Mouse (Mus musculus): ENCODE measurements at regions not wholly inside any gene's neighbourhood (a gene's known extent, or its start where the extent isn't known, plus 50 kb on each side); places are given as distances from the start of the nearest gene placed in this dataset.

GRCm38 (mm10) chr2:178785843-178786242 is 355.5 kb downstream of the Cdh26 start:
- no peak overlapping the region for H3K27ac ChIP-seq
- no peak for ATAC-seq (ENCODE audit: low FRiP score, low read depth)
- H3K9me3 ChIP-seq, result no peaks in the 10 kb centered on the region
- H3K9ac ChIP-seq, result no peak overlapping the region
- H3K4me3 ChIP-seq, result no peak overlapping the region
- no peaks in the 10 kb centered on the region for H3K36me3 ChIP-seq
- H3K27me3 ChIP-seq, result no peaks in the 10 kb centered on the region
- no peak overlapping the region for H3K4me2 ChIP-seq (replicated peaks)
- 0 out of 2 replicates have a peak, but pooled peaks cover 8% of the 10 kb centered on the region for H3K4me1 ChIP-seq
- WGBS, result 40% methylated on average over 6 of the region's 6 CpGs

DNA sequence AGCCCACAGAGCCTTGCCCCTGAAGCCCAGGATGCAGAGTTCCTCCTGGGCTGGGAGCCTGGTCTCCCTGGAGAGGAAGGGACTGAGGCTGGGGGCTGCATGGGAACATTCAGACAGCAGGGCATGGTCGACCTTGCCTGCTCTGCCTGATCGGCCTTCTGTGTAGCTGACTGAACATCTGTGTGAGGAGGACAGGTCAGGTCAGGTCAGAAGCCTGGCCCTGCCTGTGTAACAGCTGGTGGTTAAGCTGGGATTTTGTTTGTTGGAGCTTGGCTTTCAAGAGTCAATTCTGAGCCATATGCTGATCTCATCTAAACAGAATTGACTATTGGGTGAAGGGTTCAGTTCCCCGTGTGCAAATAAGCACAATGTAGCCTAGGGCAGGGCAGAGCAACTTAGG is 365.5 kb downstream of the Cdh26 start:
- no peak for ATAC-seq (ENCODE audit: low FRiP score, low read depth)
- no peaks in the 10 kb centered on the region for H3K4me1 ChIP-seq
- H3K27me3 ChIP-seq, result no peaks in the 10 kb centered on the region
- whole genome bisulfite sequencing, result 34% methylated on average over 3 of the region's 3 CpGs
- H3K27ac ChIP-seq, result no peak overlapping the region
- no peak overlapping the region for H3K4me2 ChIP-seq (replicated peaks)
- no peak overlapping the region for H3K4me3 ChIP-seq
- no peak overlapping the region for H3K9ac ChIP-seq
- peaks cover 5% of the 10 kb centered on the region; the same call in 1 of the 2 replicates for H3K9me3 ChIP-seq
- no peaks in the 10 kb centered on the region for H3K36me3 ChIP-seq

DNA sequence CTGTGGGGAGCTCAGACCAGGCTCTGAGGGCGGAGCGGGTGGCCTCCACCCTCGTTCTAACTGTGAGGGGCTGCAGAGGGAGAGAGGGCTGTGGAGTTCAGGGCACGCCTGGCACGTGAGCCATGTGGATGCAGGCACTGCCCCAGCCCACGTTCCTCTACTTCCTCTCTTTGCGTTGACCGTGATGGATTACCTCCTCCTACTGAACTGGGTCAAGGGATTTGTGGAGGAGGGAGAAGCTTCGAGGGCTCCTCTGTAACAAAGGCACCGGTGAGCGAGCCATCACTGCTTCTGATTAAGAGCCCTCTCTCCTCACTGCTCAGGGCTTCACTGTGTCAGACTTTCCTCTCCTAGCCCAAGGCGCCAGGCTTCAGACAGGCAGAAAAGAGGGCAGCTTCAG is 371.1 kb downstream of the Cdh26 start:
- no peak overlapping the region for H3K9ac ChIP-seq

DNA sequence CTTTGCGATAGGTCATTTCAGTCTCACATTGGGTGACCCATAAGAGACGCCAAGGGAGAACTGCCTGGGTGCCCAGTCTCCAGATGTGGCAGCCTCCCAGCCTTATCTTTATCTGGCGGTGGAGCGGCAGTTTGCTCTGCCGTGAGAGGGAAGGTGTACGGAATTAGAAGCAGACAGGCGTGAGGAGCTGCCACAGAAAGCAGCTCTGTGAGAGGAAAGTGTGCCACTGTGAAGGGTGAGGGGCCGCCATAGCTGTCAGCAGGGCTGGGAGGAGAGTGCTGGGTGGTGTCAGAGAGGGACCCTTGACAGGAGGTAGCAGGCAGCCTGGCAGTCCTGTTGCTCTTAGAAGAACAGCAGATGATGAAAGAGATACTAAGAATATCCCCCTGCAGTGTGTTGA is 375.0 kb downstream of the Cdh26 start:
- WGBS, result 51% methylated on average over 8 of the region's 8 CpGs
- Histone ChIP-seq H3K4me2 (replicated peaks) (no peak overlapping the region), H3K9ac (no peak overlapping the region), H3K27ac (no peak overlapping the region), H3K27me3 (no peaks in the 10 kb centered on the region), H3K36me3 (no peaks in the 10 kb centered on the region), H3K9me3 (no peaks in the 10 kb centered on the region), H3K4me3 (no peak overlapping the region), H3K4me1 (peaks cover 5% of the 10 kb centered on the region; the same call in 1 of the 2 replicates)
- no peak for ATAC-seq (ENCODE audit: low FRiP score, low read depth)

More for the DNA sequence above, 371.1 kb downstream of the Cdh26 start:
- Histone ChIP-seq H3K27me3 (no peaks in the 10 kb centered on the region), H3K4me1 (peaks cover 5% of the 10 kb centered on the region; the same call in 1 of the 2 replicates), H3K27ac (no peak overlapping the region), H3K4me3 (no peak overlapping the region), H3K4me2 (replicated peaks) (no peak overlapping the region), H3K36me3 (no peaks in the 10 kb centered on the region), H3K9me3 (peaks cover 5% of the 10 kb centered on the region; the same call in 1 of the 2 replicates)
- ATAC-seq (ENCODE audit: low FRiP score, low read depth), result no peak
- 46% methylated on average over 12 of the region's 12 CpGs for WGBS

DNA sequence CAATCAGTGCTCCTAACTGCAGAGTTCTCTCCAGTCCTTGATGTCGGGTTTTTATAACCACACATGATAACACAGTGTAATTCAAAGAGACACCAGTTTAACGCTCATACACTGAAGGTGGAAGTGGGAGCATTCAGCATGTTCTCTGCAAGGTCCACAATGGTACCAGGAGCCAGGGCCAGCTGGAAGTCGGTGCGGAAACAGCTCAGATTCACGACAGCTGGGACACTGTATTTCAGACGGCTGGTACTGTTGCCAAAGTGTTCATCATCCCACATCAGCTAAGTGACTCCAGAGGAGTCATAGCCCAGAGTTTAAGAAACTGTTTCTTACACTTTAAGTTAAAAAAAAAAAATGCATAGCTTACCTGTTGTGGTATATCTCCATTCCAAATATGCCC is 391.2 kb downstream of the Cdh26 start:
- Histone ChIP-seq H3K4me1 (no peaks in the 10 kb centered on the region), H3K9me3 (no peaks in the 10 kb centered on the region), H3K4me3 (no peak overlapping the region), H3K9ac (no peak overlapping the region), H3K27ac (no peak overlapping the region), H3K27me3 (no peaks in the 10 kb centered on the region), H3K36me3 (no peaks in the 10 kb centered on the region), H3K4me2 (replicated peaks) (no peak overlapping the region)
- ATAC-seq (ENCODE audit: low FRiP score, low read depth), result no peak
- 70% methylated on average over 6 of the region's 6 CpGs for WGBS

- H3K4me1 ChIP-seq, result 0 out of 2 replicates have a peak, but pooled peaks cover 5% of the 10 kb centered on the region
- H3K27me3 ChIP-seq, result no peaks in the 10 kb centered on the region; the same call in 1 of the 2 replicates
- no peaks in the 10 kb centered on the region for H3K36me3 ChIP-seq
- no peak overlapping the region for H3K9ac ChIP-seq
- no peak overlapping the region for H3K4me2 ChIP-seq (replicated peaks)
- no peak overlapping the region for H3K27ac ChIP-seq
- H3K9me3 ChIP-seq, result no peaks in the 10 kb centered on the region
- H3K4me3 ChIP-seq, result no peak overlapping the region
- no peak for ATAC-seq (ENCODE audit: low FRiP score, low read depth)
- WGBS, result 85% methylated on average over 3 of the region's 3 CpGs
Observed at GRCm38 (mm10) chr2:178830313-178830712, 400.0 kb downstream of the Cdh26 start.

DNA sequence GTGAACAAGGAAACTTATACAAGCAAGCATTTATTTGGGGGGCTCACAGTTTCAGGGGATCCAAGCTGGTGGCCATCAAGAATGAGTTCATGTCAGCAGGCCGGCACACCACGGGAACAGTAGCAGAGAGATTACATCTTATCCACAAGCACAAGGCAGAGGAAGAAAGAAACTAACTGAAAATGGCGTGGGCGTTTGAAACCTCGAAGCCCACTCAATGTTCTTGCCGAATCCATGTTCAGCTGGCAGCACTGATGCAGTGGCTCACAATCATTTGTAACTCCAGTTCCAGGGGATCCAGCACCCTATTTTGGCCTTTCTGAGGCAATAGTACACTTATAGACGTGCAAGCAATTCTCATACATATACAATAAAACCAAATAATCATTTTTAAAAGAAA is 404.7 kb downstream of the Cdh26 start:
- H3K27me3 ChIP-seq, result no peaks in the 10 kb centered on the region; the same call in 1 of the 2 replicates
- no peak overlapping the region for H3K4me3 ChIP-seq
- H3K9me3 ChIP-seq, result no peaks in the 10 kb centered on the region
- H3K9ac ChIP-seq, result no peak overlapping the region
- H3K36me3 ChIP-seq, result no peaks in the 10 kb centered on the region
- no peak overlapping the region for H3K27ac ChIP-seq
- WGBS, result 84% methylated on average over 7 of the region's 7 CpGs
- peaks cover 18% of the 10 kb centered on the region for H3K4me1 ChIP-seq
- no peak for ATAC-seq (ENCODE audit: low FRiP score, low read depth)
- no peak overlapping the region for H3K4me2 ChIP-seq (replicated peaks)

DNA sequence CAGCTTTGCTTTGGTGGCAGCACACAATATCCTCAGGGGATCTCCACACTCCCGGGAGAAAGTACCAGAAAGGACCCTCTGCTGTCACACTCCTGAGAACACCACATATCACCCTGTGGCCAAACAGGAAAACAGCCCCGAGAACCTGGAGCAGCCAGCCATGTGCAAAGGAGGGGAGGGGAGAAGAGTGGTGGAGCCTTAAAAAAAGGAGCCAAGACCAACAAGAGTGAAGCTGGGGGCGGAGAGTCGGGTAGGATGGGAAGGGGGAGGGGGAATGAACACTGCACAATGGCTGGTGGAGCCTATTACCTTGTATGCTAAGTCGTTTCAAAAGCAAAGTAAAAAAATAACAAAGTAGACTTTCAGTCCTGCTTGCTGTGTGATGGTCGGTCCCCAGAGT is 408.2 kb downstream of the Cdh26 start:
- Histone ChIP-seq H3K4me3 (no peak overlapping the region), H3K4me1 (peaks cover 35% of the 10 kb centered on the region), H3K36me3 (no peaks in the 10 kb centered on the region), H3K4me2 (replicated peaks) (peak overlapping the region; percentile 34), H3K27ac (no peak overlapping the region; the same call in 1 of the 2 replicates), H3K9ac (no peak overlapping the region), H3K9me3 (no peaks in the 10 kb centered on the region), H3K27me3 (no peaks in the 10 kb centered on the region; the same call in 1 of the 2 replicates)
- ATAC-seq (ENCODE audit: low FRiP score, low read depth), result peak; percentile 55; the same call in 1 of the 2 replicates
- whole genome bisulfite sequencing, result 22% methylated on average over 6 of the region's 6 CpGs

DNA sequence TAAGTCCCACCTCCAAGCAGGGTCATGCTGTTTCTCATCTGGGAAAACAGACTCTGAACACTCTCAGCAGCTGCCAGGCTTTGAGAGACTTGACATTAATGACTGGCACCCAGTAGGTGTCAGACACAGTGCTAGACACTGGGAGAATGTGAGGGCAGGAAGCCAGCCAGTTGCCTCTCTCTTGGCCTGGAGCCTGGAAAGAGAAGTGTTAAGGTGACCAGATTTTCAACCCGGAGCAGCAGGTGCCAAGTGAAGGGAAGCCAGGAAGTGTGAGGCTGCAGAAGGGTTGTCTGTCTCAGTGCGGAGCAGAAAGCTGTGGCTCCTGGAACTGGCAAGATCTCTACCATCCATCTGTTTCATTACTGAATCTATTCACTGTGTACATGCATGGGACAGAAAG is 410.6 kb downstream of the Cdh26 start:
- 39% methylated on average over 2 of the region's 2 CpGs for WGBS
- Histone ChIP-seq H3K27ac (no peak overlapping the region), H3K4me3 (no peak overlapping the region), H3K9me3 (no peaks in the 10 kb centered on the region), H3K4me1 (peaks cover 35% of the 10 kb centered on the region), H3K36me3 (no peaks in the 10 kb centered on the region), H3K27me3 (no peaks in the 10 kb centered on the region; the same call in 1 of the 2 replicates), H3K4me2 (replicated peaks) (no peak overlapping the region), H3K9ac (no peak overlapping the region)
- no peak for ATAC-seq (ENCODE audit: low FRiP score, low read depth)

- Histone ChIP-seq H3K27ac (no peak overlapping the region), H3K4me1 (peaks cover 35% of the 10 kb centered on the region), H3K4me3 (no peak overlapping the region), H3K4me2 (replicated peaks) (no peak overlapping the region), H3K9me3 (no peaks in the 10 kb centered on the region), H3K9ac (no peak overlapping the region), H3K36me3 (no peaks in the 10 kb centered on the region), H3K27me3 (no peaks in the 10 kb centered on the region)
- 59% methylated on average over 12 of the region's 12 CpGs for WGBS
- ATAC-seq (ENCODE audit: low FRiP score, low read depth), result no peak
Observed at GRCm38 (mm10) chr2:178842595-178842994, 412.3 kb downstream of the Cdh26 start.

GRCm38 (mm10) chr2:178843458-178843857 is 413.1 kb downstream of the Cdh26 start:
- H3K4me1 ChIP-seq, result peaks cover 29% of the 10 kb centered on the region
- H3K27ac ChIP-seq, result no peak overlapping the region
- H3K9ac ChIP-seq, result no peak overlapping the region
- 86% methylated on average over 3 of the region's 3 CpGs for WGBS
- H3K9me3 ChIP-seq, result no peaks in the 10 kb centered on the region
- no peak overlapping the region for H3K4me2 ChIP-seq (replicated peaks)
- no peaks in the 10 kb centered on the region for H3K27me3 ChIP-seq
- no peak for ATAC-seq (ENCODE audit: low FRiP score, low read depth)
- H3K4me3 ChIP-seq, result no peak overlapping the region
- no peaks in the 10 kb centered on the region for H3K36me3 ChIP-seq

GRCm38 (mm10) chr2:178844561-178844960 is 414.2 kb downstream of the Cdh26 start:
- no peak for ATAC-seq (ENCODE audit: low FRiP score, low read depth)
- Histone ChIP-seq H3K4me2 (replicated peaks) (no peak overlapping the region), H3K4me1 (peaks cover 18% of the 10 kb centered on the region), H3K9me3 (no peaks in the 10 kb centered on the region), H3K4me3 (no peak overlapping the region), H3K9ac (no peak overlapping the region), H3K27me3 (no peaks in the 10 kb centered on the region), H3K36me3 (no peaks in the 10 kb centered on the region), H3K27ac (no peak overlapping the region)
- 64% methylated on average over 4 of the region's 4 CpGs for WGBS

GRCm38 (mm10) chr2:178850320-178850719 is 420.0 kb downstream of the Cdh26 start:
- Histone ChIP-seq H3K4me2 (replicated peaks) (no peak overlapping the region), H3K4me1 (peaks cover 37% of the 10 kb centered on the region), H3K36me3 (no peaks in the 10 kb centered on the region), H3K9me3 (no peaks in the 10 kb centered on the region), H3K4me3 (no peak overlapping the region), H3K27ac (no peak overlapping the region), H3K27me3 (no peaks in the 10 kb centered on the region), H3K9ac (no peak overlapping the region)
- ATAC-seq (ENCODE audit: low FRiP score, low read depth), result no peak
- 86% methylated on average over 10 of the region's 10 CpGs for WGBS

All from limb, embryonic 13.5 days (tissue).